Mouse (Mus musculus) small intestine, adult 2 months (tissue): ENCODE data around the gene St6galnac3.

Experiments used
- CTCF ChIP-seq: fragments of 200-500 bp; IDR thresholded peaks from 2 replicates; pipeline ENCODE4 v1.5.1; 2012; ENCODE audit warnings: low read depth, mild to moderate bottlenecking, control low read depth, inconsistent platforms, low read length, moderate library complexity, mixed read lengths; ENCODE audit not compliant: insufficient replicate concordance, insufficient read length; ENCODE audit errors: extremely low read depth
- POLR2A ChIP-seq: fragments of 200-500 bp; IDR thresholded peaks from 2 replicates; pipeline ENCODE4 v1.6.1; 2012; ENCODE audit warnings: low read depth, mild to moderate bottlenecking, control low read depth, inconsistent platforms, low read length, moderate library complexity

DNA sequence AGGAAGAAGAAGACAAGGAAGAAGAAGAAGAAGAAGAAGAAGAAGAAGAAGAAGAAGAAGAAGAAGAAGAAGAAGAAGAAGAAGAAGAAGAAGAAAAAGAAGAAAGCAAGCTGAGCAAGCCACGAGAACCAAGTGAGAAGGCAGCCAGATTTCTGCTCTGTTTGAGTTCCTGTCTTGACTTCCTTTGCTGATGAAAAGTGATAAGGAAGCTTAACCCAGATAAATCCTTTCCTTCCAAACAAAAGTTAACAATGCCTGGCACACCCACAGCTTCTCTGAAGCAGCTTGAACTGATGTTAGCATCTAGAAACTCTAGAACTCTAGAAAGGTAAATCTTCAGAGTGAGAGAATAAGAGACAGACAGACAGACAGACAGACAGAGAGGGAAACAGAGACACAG lies 14.4 kb downstream of the St6galnac3 start:
- TF ChIP-seq POLR2A (no peak), CTCF (no peak)
